Mouse (Mus musculus): ENCODE data around the gene Clstn2. TPM values are rescaled to one million over a fixed set of nuclear protein-coding genes. Genes with fewer than 3 reads are reported as not detected.

Clstn2 gene
- total and polyA plus RNA-seq, 3 experiments: 0.05 TPM; not detected in 2

- no peak for TF ChIP-seq GATA1 (IDR thresholded peaks at IDR 0.05; ENCODE audit: borderline replicate concordance, low read length)
- TF ChIP-seq GATA2 (IDR thresholded peaks at IDR 0.05; ENCODE audit: borderline replicate concordance, low read depth, low read length): no peak
- no peak for TF ChIP-seq POLR2AphosphoS5 (IDR thresholded peaks at IDR 0.05; ENCODE audit: insufficient replicate concordance, low read depth, low read length)
- TF ChIP-seq CTCF (IDR thresholded peaks at IDR 0.05; ENCODE audit: low read depth, low read length): no peak
- TF ChIP-seq TAL1 (conservative IDR thresholded peaks at IDR 0.05; ENCODE audit: low read depth, low read length): no peak
- Histone ChIP-seq H3K4me1 (ENCODE audit: insufficient read depth, low read depth, low read length) (no peaks in the 10 kb centered on the region), H3K36me3 (replicated peaks) (no peaks in the 10 kb centered on the region), H3K9me3 (replicated peaks) (peaks cover 31% of the 10 kb centered on the region), H3K27me3 (ENCODE audit: insufficient read depth, low read length) (no peaks in the 10 kb centered on the region), H3K4me3 (ENCODE audit: low read depth, low read length) (no peak overlapping the region)
- no peak for ATAC-seq (ENCODE audit: extremely low read depth, insufficient number of reproducible peaks, low FRiP score, poor library complexity, severe bottlenecking)
- no peak for DNase-seq (ENCODE audit: low spot score)
Measured at GRCm38 (mm10) chr9:97755599-97756270, 277.2 kb downstream of the Clstn2 start.

DNA sequence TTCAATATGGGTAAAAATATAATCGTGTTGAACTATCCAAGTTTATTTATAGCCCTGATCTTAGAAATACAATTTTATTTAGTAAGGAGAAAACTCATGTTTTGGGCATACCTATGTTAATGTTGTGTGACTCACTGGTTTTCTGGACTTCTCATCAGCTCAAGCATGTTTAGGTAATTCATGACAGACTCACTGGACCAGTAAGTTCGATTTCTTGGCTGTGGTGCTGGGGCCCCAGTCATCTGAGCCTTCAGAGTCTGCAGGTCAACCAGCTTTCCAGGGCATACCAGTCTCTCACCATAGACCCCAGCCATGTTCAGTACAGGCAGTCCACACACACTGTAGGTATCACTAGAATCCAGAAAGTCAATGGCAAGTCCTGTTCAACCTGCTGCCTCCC lies 279.3 kb downstream of the Clstn2 start:
- DNase-seq (ENCODE audit: low spot score) (no peak), ATAC-seq (ENCODE audit: extremely low read depth, insufficient number of reproducible peaks, low FRiP score, poor library complexity, severe bottlenecking) (no peak)
- Histone ChIP-seq H3K9me3 (replicated peaks) (peaks cover 27% of the 10 kb centered on the region), H3K36me3 (replicated peaks) (no peaks in the 10 kb centered on the region), H3K27me3 (ENCODE audit: insufficient read depth, low read length) (no peaks in the 10 kb centered on the region), H3K4me1 (ENCODE audit: insufficient read depth, low read depth, low read length) (no peaks in the 10 kb centered on the region), H3K4me3 (ENCODE audit: low read depth, low read length) (no peak overlapping the region)
- TF ChIP-seq GATA2 (IDR thresholded peaks at IDR 0.05; ENCODE audit: borderline replicate concordance, low read depth, low read length) (no peak), CTCF (IDR thresholded peaks at IDR 0.05; ENCODE audit: low read depth, low read length) (no peak), GATA1 (IDR thresholded peaks at IDR 0.05; ENCODE audit: borderline replicate concordance, low read length) (no peak), POLR2AphosphoS5 (IDR thresholded peaks at IDR 0.05; ENCODE audit: insufficient replicate concordance, low read depth, low read length) (no peak), TAL1 (conservative IDR thresholded peaks at IDR 0.05; ENCODE audit: low read depth, low read length) (no peak)

GRCm38 (mm10) chr9:97746574-97746973 lies 286.4 kb downstream of the Clstn2 start:
- ATAC-seq (ENCODE audit: extremely low read depth, insufficient number of reproducible peaks, low FRiP score, poor library complexity, severe bottlenecking): no peak
- TF ChIP-seq GATA2 (IDR thresholded peaks at IDR 0.05; ENCODE audit: borderline replicate concordance, low read depth, low read length) (no peak), CTCF (IDR thresholded peaks at IDR 0.05; ENCODE audit: low read depth, low read length) (no peak), GATA1 (IDR thresholded peaks at IDR 0.05; ENCODE audit: borderline replicate concordance, low read length) (no peak), POLR2AphosphoS5 (IDR thresholded peaks at IDR 0.05; ENCODE audit: insufficient replicate concordance, low read depth, low read length) (no peak), TAL1 (conservative IDR thresholded peaks at IDR 0.05; ENCODE audit: low read depth, low read length) (no peak)
- no peaks in the 10 kb centered on the region for H3K36me3 ChIP-seq (replicated peaks)
- peaks cover 6% of the 10 kb centered on the region; the same call in 1 of the 2 replicates for H3K9me3 ChIP-seq (replicated peaks)
- H3K4me3 ChIP-seq (ENCODE audit: low read depth, low read length): no peak overlapping the region
- DNase-seq (ENCODE audit: low spot score): no peak
- H3K27me3 ChIP-seq (ENCODE audit: insufficient read depth, low read length): no peaks in the 10 kb centered on the region
- H3K4me1 ChIP-seq (ENCODE audit: insufficient read depth, low read depth, low read length): no peaks in the 10 kb centered on the region

DNA sequence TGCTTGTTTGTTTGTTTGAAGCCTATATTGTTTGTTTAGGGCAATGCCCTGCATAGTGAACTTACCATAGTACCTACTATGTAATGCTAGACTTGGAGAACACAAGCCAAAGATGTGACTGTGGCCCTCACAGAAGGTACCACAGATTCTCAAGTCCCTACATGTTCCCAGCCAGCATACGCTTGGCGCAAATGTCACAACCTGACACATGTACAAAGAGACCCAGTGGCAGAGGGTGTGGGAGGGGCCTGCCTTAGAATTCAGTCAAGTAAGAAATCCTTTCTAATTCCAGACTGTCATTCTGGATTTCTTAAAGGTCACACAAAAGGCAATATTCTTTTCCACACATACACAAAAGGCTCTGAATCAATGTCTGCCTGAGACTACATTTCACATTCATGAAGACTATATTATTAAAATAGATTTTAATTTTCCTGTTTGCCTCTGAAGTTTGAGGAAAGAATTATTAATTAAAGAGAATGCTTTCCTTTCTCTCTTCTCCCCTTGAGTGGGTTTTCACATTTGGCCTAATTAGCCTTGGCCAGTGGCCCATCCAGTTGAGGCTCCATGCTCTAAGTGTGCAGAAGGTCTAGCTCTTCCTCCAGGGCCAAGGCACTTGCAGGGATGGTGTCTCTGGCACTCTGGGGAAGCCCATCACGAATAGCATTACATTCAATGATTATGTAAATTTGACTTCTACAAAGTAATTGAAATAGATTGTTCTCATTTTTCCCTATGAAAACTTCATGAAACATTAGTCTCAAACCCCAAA lies 305.1 kb downstream of the Clstn2 start:
- no peak for ATAC-seq (ENCODE audit: extremely low read depth, insufficient number of reproducible peaks, low FRiP score, poor library complexity, severe bottlenecking)
- H3K9me3 ChIP-seq (replicated peaks): peaks cover 27% of the 10 kb centered on the region
- TF ChIP-seq GATA2 (IDR thresholded peaks at IDR 0.05; ENCODE audit: borderline replicate concordance, low read depth, low read length) (no peak), CTCF (IDR thresholded peaks at IDR 0.05; ENCODE audit: low read depth, low read length) (no peak), TAL1 (conservative IDR thresholded peaks at IDR 0.05; ENCODE audit: low read depth, low read length) (no peak), POLR2AphosphoS5 (IDR thresholded peaks at IDR 0.05; ENCODE audit: insufficient replicate concordance, low read depth, low read length) (no peak), GATA1 (IDR thresholded peaks at IDR 0.05; ENCODE audit: borderline replicate concordance, low read length) (no peak)

DNA sequence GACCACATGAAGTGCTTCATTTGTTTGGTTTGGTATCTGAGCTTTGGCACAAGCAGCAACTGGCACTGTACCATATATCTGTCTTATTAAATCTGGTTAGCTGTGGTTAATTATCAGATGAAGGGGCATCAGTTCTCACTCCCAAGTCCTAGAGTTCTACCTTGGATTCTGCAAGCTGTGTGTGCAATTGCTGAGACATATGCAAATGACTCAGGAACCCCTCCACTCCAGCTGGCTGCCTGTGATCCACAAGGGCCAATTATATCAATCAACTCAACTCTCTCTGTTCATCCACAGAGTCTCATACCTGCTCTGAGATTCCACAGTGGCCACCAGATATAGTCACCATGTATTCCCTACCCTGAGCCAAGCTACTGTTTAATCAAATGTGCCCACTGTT lies 315.3 kb downstream of the Clstn2 start:
- Histone ChIP-seq H3K27me3 (ENCODE audit: insufficient read depth, low read length) (no peaks in the 10 kb centered on the region), H3K36me3 (replicated peaks) (no peaks in the 10 kb centered on the region), H3K4me1 (ENCODE audit: insufficient read depth, low read depth, low read length) (no peaks in the 10 kb centered on the region), H3K9me3 (replicated peaks) (peaks cover 26% of the 10 kb centered on the region), H3K4me3 (ENCODE audit: low read depth, low read length) (no peak overlapping the region)
- no peak for DNase-seq (ENCODE audit: low spot score)
- TF ChIP-seq CTCF (IDR thresholded peaks at IDR 0.05; ENCODE audit: low read depth, low read length) (no peak), GATA2 (IDR thresholded peaks at IDR 0.05; ENCODE audit: borderline replicate concordance, low read depth, low read length) (no peak), POLR2AphosphoS5 (IDR thresholded peaks at IDR 0.05; ENCODE audit: insufficient replicate concordance, low read depth, low read length) (no peak), TAL1 (conservative IDR thresholded peaks at IDR 0.05; ENCODE audit: low read depth, low read length) (no peak), GATA1 (IDR thresholded peaks at IDR 0.05; ENCODE audit: borderline replicate concordance, low read length) (no peak)
- no peak for ATAC-seq (ENCODE audit: extremely low read depth, insufficient number of reproducible peaks, low FRiP score, poor library complexity, severe bottlenecking)

More for the DNA sequence above, 305.1 kb downstream of the Clstn2 start:
- Histone ChIP-seq H3K36me3 (replicated peaks) (no peaks in the 10 kb centered on the region), H3K4me3 (ENCODE audit: low read depth, low read length) (no peak overlapping the region), H3K4me1 (ENCODE audit: insufficient read depth, low read depth, low read length) (no peaks in the 10 kb centered on the region), H3K27me3 (ENCODE audit: insufficient read depth, low read length) (no peaks in the 10 kb centered on the region)
- DNase-seq (ENCODE audit: low spot score): no peak

GRCm38 (mm10) chr9:97717005-97717404 lies 316.0 kb downstream of the Clstn2 start:
- Histone ChIP-seq H3K27me3 (ENCODE audit: insufficient read depth, low read length) (no peaks in the 10 kb centered on the region), H3K9me3 (replicated peaks) (peaks cover 33% of the 10 kb centered on the region), H3K4me1 (ENCODE audit: insufficient read depth, low read depth, low read length) (no peaks in the 10 kb centered on the region), H3K36me3 (replicated peaks) (no peaks in the 10 kb centered on the region), H3K4me3 (ENCODE audit: low read depth, low read length) (no peak overlapping the region)
- no peak for TF ChIP-seq TAL1 (conservative IDR thresholded peaks at IDR 0.05; ENCODE audit: low read depth, low read length)
- no peak for TF ChIP-seq CTCF (IDR thresholded peaks at IDR 0.05; ENCODE audit: low read depth, low read length)
- TF ChIP-seq GATA1 (IDR thresholded peaks at IDR 0.05; ENCODE audit: borderline replicate concordance, low read length): no peak
- no peak for TF ChIP-seq GATA2 (IDR thresholded peaks at IDR 0.05; ENCODE audit: borderline replicate concordance, low read depth, low read length)
- DNase-seq (ENCODE audit: low spot score) (no peak), ATAC-seq (ENCODE audit: extremely low read depth, insufficient number of reproducible peaks, low FRiP score, poor library complexity, severe bottlenecking) (no peak)
